Mouse (Mus musculus) lung, embryonic 15.5 days (tissue): ENCODE measurements around the gene Gm20441. TPM values are rescaled to one million over a fixed set of nuclear protein-coding genes. Genes with fewer than 3 reads are reported as not detected.

ENCODE experiments used
- ATAC-seq: fragments of 200-750 bp; cut with Nextera tagmentation; 2 replicates; pipeline ENCODE4 v1.8.0; 2017; ENCODE audit warnings: moderate number of reproducible peaks, borderline replicate concordance; ENCODE audit not compliant: low FRiP score, low TSS enrichment; ENCODE audit errors: extremely low read depth
- H3K27ac ChIP-seq: fragments of 300-500 bp; sonication (generic); 2 replicates; pipeline ENCODE4 v1.5.1; 2015; ENCODE audit warnings: moderate library complexity, mild to moderate bottlenecking, inconsistent platforms
- H3K27me3 ChIP-seq: fragments of 300-500 bp; sonication (generic); 2 replicates; pipeline ENCODE4 v1.6.1; 2015; ENCODE audit warnings: inconsistent platforms
- H3K36me3 ChIP-seq: fragments of 300-500 bp; sonication (generic); 2 replicates; pipeline ENCODE4 v1.6.1; 2015; ENCODE audit warnings: inconsistent platforms
- H3K4me1 ChIP-seq: fragments of 300-500 bp; sonication (generic); 2 replicates; pipeline ENCODE4 v1.6.1; 2015; ENCODE audit warnings: inconsistent platforms
- H3K4me2 ChIP-seq: fragments of 300-500 bp; sonication (generic); 2 replicates; pipeline ENCODE4 v1.6.1; 2015; ENCODE audit warnings: inconsistent platforms, mild to moderate bottlenecking, moderate library complexity
- H3K4me3 ChIP-seq: fragments of 300-500 bp; sonication (generic); 2 replicates; pipeline ENCODE4 v1.5.1; 2015; ENCODE audit warnings: mild to moderate bottlenecking, inconsistent platforms
- H3K9ac ChIP-seq: fragments of 300-500 bp; sonication (generic); 2 replicates; pipeline ENCODE4 v1.6.1; 2015; ENCODE audit warnings: inconsistent platforms
- H3K9me3 ChIP-seq: fragments of 300-500 bp; sonication (generic); 2 replicates; pipeline ENCODE4 v1.6.1; 2016; ENCODE audit warnings: inconsistent platforms
- WGBS: fragments of 180-500 bp; shearing (Covaris S2); methylation state at CpG from one replicate; pipeline ENCODE4 v1.1.7; 2015; 5-methylcytosine and 5-hydroxymethylcytosine counted together
- polyA plus RNA-seq: library from polyadenylated mRNA; unstranded; fragments of >200 nt; fragmentation: Nextera tagmentation; extraction: Ambion mirVana; gene quantifications from 2 replicates; pipeline ENCODE4 v1.2.1, GENCODE M21; 2015

The Gm20441 gene
- polyA plus RNA-seq, 1 experiment from 2014 or later = not detected

DNA sequence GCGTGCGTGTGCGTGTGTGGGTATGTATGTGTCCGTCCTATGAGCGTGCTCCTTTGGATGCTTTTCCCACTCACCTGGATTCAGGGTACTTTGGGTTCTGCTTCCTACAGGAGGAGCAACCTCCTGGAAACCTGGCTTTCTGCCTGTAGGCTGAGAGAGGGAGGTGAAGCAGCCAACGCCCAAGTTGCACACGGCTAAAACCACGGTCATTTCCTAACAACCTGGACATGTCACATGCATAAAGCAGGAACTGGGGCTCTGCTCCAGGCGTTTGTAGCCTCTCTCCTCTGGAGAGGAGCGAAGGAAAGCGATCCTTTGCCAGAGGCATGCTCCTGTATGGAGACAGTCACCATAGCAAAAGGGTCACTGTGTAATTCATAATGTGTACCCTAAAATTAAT is 24.0 kb downstream of the Gm20441 start:
- no peak overlapping the region for H3K27ac ChIP-seq
- H3K27me3 ChIP-seq = no peaks in the 10 kb centered on the region
- no peaks in the 10 kb centered on the region for H3K4me1 ChIP-seq
- H3K9me3 ChIP-seq = no peaks in the 10 kb centered on the region
- no peak overlapping the region for H3K4me3 ChIP-seq
- no peak for ATAC-seq
- no peak overlapping the region for H3K4me2 ChIP-seq
- WGBS = 89% methylated on average over 11 of the region's 11 CpGs
- H3K36me3 ChIP-seq = peaks cover 36% of the 10 kb centered on the region
- no peak overlapping the region for H3K9ac ChIP-seq

DNA sequence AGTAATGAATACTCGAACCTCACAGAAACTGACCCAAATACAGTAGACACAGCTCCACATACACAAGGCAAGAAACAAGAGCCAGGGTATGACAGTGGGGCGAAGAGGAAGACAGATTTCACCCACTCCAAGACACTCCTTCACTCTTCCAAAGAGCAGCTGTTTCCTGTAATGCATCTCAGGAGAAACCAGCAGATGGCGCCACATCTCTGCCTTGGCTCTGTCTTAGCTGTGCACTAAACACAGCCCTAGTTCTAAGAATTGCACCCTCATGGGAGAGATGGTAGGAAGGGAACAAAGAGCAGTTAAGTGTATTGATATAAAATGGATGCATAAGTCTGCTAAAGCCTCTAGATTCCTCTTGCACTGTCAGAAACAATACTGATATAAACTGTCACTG is 36.7 kb downstream of the Gm20441 start:
- WGBS = 38% methylated on average over 3 of the region's 3 CpGs
- Histone ChIP-seq H3K27ac (no peak overlapping the region), H3K36me3 (peaks cover 74% of the 10 kb centered on the region), H3K9me3 (no peaks in the 10 kb centered on the region), H3K4me2 (no peak overlapping the region), H3K4me1 (no peaks in the 10 kb centered on the region), H3K9ac (no peak overlapping the region), H3K4me3 (no peak overlapping the region), H3K27me3 (no peaks in the 10 kb centered on the region)
- ATAC-seq = no peak

DNA sequence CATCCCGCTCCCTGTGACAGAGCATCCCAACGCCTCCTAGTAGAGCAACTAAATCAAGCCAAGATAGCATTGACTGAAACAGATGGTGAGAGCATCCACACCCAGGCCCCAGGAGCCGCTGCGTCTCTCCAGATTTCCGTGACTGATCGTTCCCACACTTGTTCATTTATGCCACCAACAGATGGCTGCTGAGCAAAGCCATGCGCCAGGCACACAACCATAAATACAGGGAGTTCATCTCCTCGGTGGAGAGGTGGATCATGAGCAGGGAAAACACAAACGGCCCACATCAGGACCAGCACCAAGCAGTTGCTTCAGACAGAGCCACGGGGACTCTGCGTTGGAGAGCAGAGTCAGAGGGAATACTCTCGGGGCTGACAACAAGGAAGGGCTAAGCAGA is 37.4 kb downstream of the Gm20441 start:
- H3K4me1 ChIP-seq = no peaks in the 10 kb centered on the region
- no peak overlapping the region for H3K27ac ChIP-seq
- ATAC-seq = no peak
- H3K27me3 ChIP-seq = no peaks in the 10 kb centered on the region
- no peak overlapping the region for H3K4me3 ChIP-seq
- H3K4me2 ChIP-seq = no peak overlapping the region
- WGBS = 93% methylated on average over 12 of the region's 12 CpGs
- peaks cover 77% of the 10 kb centered on the region for H3K36me3 ChIP-seq
- H3K9me3 ChIP-seq = no peaks in the 10 kb centered on the region
- H3K9ac ChIP-seq = no peak overlapping the region

DNA sequence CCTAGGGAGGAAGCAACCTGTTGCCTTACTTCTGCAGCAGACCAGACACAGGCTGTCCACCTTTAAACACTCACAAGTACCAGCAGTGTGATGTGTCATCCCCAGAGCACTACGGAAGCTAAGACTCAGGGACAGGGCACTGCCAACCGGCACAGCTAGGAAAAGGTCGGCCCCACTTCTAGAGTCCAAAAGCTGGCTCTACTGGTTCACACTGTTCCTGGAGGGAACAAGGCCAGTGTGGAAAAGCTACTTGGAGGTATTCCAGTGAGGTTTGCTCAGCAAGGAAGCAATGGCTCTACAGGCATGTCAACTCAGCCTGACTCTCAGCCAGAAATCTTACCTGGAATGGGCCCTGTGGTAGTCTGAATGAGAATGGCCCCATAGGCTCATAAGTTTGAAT is 39.9 kb downstream of the Gm20441 start:
- Histone ChIP-seq H3K36me3 (peaks cover 71% of the 10 kb centered on the region), H3K4me3 (no peak overlapping the region), H3K9ac (no peak overlapping the region), H3K9me3 (no peaks in the 10 kb centered on the region), H3K27ac (no peak overlapping the region), H3K27me3 (no peaks in the 10 kb centered on the region), H3K4me2 (no peak overlapping the region), H3K4me1 (no peaks in the 10 kb centered on the region)
- 92% methylated on average over 3 of the region's 3 CpGs for WGBS
- no peak for ATAC-seq

DNA sequence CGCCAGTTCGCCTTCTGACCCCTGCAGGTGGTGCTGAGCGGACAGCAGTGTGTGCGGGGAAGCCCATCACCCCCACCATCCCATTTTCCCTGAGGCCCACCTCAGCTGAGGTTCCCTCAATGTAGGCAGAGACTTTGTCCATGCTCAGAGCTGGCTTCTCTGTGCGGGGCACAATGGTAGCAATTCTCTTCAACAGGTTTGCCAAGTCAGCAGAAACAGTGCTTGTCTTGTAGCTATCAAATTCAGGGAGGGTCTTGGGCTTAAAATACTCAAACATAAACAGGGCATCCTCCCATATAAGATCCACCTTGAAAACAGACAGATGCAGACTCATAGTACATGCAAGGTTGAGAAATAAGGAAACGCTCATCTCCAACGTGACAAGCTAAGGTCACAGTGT is 55.3 kb downstream of the Gm20441 start:
- no peak for ATAC-seq

More for the DNA sequence above, 55.3 kb downstream of the Gm20441 start:
- H3K9me3 ChIP-seq = no peaks in the 10 kb centered on the region
- no peak overlapping the region for H3K27ac ChIP-seq
- no peaks in the 10 kb centered on the region for H3K4me1 ChIP-seq
- no peaks in the 10 kb centered on the region for H3K27me3 ChIP-seq
- H3K36me3 ChIP-seq = peaks cover 57% of the 10 kb centered on the region
- WGBS = 89% methylated on average over 7 of the region's 7 CpGs
- H3K4me3 ChIP-seq = no peak overlapping the region
- H3K9ac ChIP-seq = no peak overlapping the region
- H3K4me2 ChIP-seq = no peak overlapping the region

Other genes with a start within 250 kb of the Gm20441 start
- gene Lrrc75b, start 220.6 kb downstream of the Gm20441 start, polyA plus RNA-seq = 0.72 and 1.1 TPM in 2 replicates
- 1.2 and 2.0 TPM in 2 replicates for gene Ggt1, start 219.3 kb downstream of the Gm20441 start, polyA plus RNA-seq
- gene Ggt5, start 191.6 kb downstream of the Gm20441 start, polyA plus RNA-seq = 1.3 and 2.9 TPM in 2 replicates
- 6.2 and 8.6 TPM in 2 replicates for gene Susd2, start 136.9 kb downstream of the Gm20441 start, polyA plus RNA-seq
- 30.7 and 38.7 TPM in 2 replicates for gene Cabin1, start 16.6 kb downstream of the Gm20441 start, polyA plus RNA-seq
- 62.2 and 79.4 TPM in 2 replicates for gene Ddt, start 7.5 kb downstream of the Gm20441 start, polyA plus RNA-seq
- 27.7 and 27.8 TPM in 2 replicates for gene Gstt3, start 460 bp upstream of the Gm20441 start, polyA plus RNA-seq
- 31.7 and 31.9 TPM in 2 replicates for gene Gstt1, start 17.6 kb upstream of the Gm20441 start, polyA plus RNA-seq
- not detected in 2 replicates for gene Gstt4, start 41.6 kb upstream of the Gm20441 start, polyA plus RNA-seq
- gene Gstt2, start 56.5 kb upstream of the Gm20441 start, polyA plus RNA-seq = 37.3 and 39.1 TPM in 2 replicates
- 1,625 and 1,841 TPM in 2 replicates for gene Mif, start 79.3 kb upstream of the Gm20441 start, polyA plus RNA-seq
- 1.8 and 2.5 TPM in 2 replicates for gene Derl3, start 112.5 kb upstream of the Gm20441 start, polyA plus RNA-seq
- gene Smarcb1, start 140.7 kb upstream of the Gm20441 start, polyA plus RNA-seq = 205 and 213 TPM in 2 replicates
- 51.1 and 55.3 TPM in 2 replicates for gene Chchd10, start 152.2 kb upstream of the Gm20441 start, polyA plus RNA-seq
- gene Mmp11, start 155.5 kb upstream of the Gm20441 start, polyA plus RNA-seq = 75.9 and 83.4 TPM in 2 replicates
- 0.42 and 0.59 TPM in 2 replicates for gene Gm867, start 159.7 kb upstream of the Gm20441 start, polyA plus RNA-seq
- gene Vpreb3, start 162.1 kb upstream of the Gm20441 start, polyA plus RNA-seq = 0.55 and 0.95 TPM in 2 replicates
- gene Gm5134, start 173.6 kb upstream of the Gm20441 start, polyA plus RNA-seq = 0.05 TPM in 1 of 2 replicates, not detected in the other